Mouse (Mus musculus): Measurements from ENCODE around the gene Polr2c. TPM values are rescaled to one million over a fixed set of nuclear protein-coding genes. Genes with fewer than 3 reads are reported as not detected.

Gene Polr2c
- polyA plus RNA-seq, 1 experiment from 2014 or later: 70.4 TPM

- no peaks in the 10 kb centered on the region for H3K4me1 ChIP-seq (replicated peaks; ENCODE audit: control insufficient read depth, insufficient read depth)
Observed at GRCm38 (mm10) chr8:94812645-94813098, 44.6 kb upstream of the Polr2c start.

GRCm38 (mm10) chr8:94814556-94814955 lies 42.7 kb upstream of the Polr2c start:
- 0% methylated on average over 1 of the region's 1 CpGs for WGBS
- ATAC-seq (ENCODE audit: low FRiP score, low TSS enrichment) (no peak), DNase-seq (ENCODE audit: low spot score) (no peak)
- no peak overlapping the region for H3K4me2 ChIP-seq (replicated peaks; ENCODE audit: low read depth)
- H3K36me3 ChIP-seq (ENCODE audit: control insufficient read depth, insufficient read depth, low read length): no peaks in the 10 kb centered on the region
- no peak overlapping the region for H3K27ac ChIP-seq (replicated peaks)
- H3K27me3 ChIP-seq (ENCODE audit: control insufficient read depth, insufficient read depth, low read length): no peaks in the 10 kb centered on the region
- no peak overlapping the region for H3K4me3 ChIP-seq (ENCODE audit: low read depth, low read length)
- no peak for TF ChIP-seq EP300 (optimal IDR thresholded peaks at IDR 0.05)
- peak; percentile 75 for TF ChIP-seq CTCF (IDR thresholded peaks at IDR 0.05; ENCODE audit: low read depth)
- H3K9me3 ChIP-seq (ENCODE audit: control insufficient read depth, low read length): no peaks in the 10 kb centered on the region
- no peaks in the 10 kb centered on the region for H3K4me1 ChIP-seq (replicated peaks; ENCODE audit: control insufficient read depth, insufficient read depth)
- H3K9ac ChIP-seq (ENCODE audit: low read length): no peak overlapping the region

More at GRCm38 (mm10) chr8:94812645-94813098, 44.6 kb upstream of the Polr2c start:
- no peaks in the 10 kb centered on the region for H3K27me3 ChIP-seq (ENCODE audit: control insufficient read depth, insufficient read depth, low read length)
- H3K36me3 ChIP-seq (ENCODE audit: control insufficient read depth, insufficient read depth, low read length): no peaks in the 10 kb centered on the region
- H3K4me3 ChIP-seq (ENCODE audit: low read depth, low read length): no peak overlapping the region
- ATAC-seq (ENCODE audit: low FRiP score, low TSS enrichment) (peak; percentile 31; the same call in 1 of the 2 replicates), DNase-seq (ENCODE audit: low spot score) (peak; percentile 83)
- no peak overlapping the region for H3K9ac ChIP-seq (ENCODE audit: low read length)
- H3K9me3 ChIP-seq (ENCODE audit: control insufficient read depth, low read length): no peaks in the 10 kb centered on the region
- TF ChIP-seq EP300 (optimal IDR thresholded peaks at IDR 0.05): no peak
- TF ChIP-seq CTCF (IDR thresholded peaks at IDR 0.05; ENCODE audit: low read depth): peak; percentile 84
- WGBS: 28% methylated on average over 6 of the region's 6 CpGs
- H3K4me2 ChIP-seq (replicated peaks; ENCODE audit: low read depth): no peak overlapping the region
- no peak overlapping the region for H3K27ac ChIP-seq (replicated peaks)

- H3K4me1 ChIP-seq (replicated peaks; ENCODE audit: control insufficient read depth, insufficient read depth): no peaks in the 10 kb centered on the region
- no peaks in the 10 kb centered on the region for H3K27me3 ChIP-seq (ENCODE audit: control insufficient read depth, insufficient read depth, low read length)
- WGBS: 85% methylated on average over 11 of the region's 11 CpGs
- H3K27ac ChIP-seq (replicated peaks): no peak overlapping the region
- no peak for ATAC-seq (ENCODE audit: low FRiP score, low TSS enrichment)
- no peaks in the 10 kb centered on the region for H3K9me3 ChIP-seq (ENCODE audit: control insufficient read depth, low read length)
- no peak overlapping the region for H3K9ac ChIP-seq (ENCODE audit: low read length)
- H3K4me3 ChIP-seq (ENCODE audit: low read depth, low read length): no peak overlapping the region
- DNase-seq (ENCODE audit: low spot score): no peak
- H3K4me2 ChIP-seq (replicated peaks; ENCODE audit: low read depth): no peak overlapping the region
- TF ChIP-seq EP300 (optimal IDR thresholded peaks at IDR 0.05): no peak
- no peak for TF ChIP-seq CTCF (IDR thresholded peaks at IDR 0.05; ENCODE audit: low read depth)
- H3K36me3 ChIP-seq (ENCODE audit: control insufficient read depth, insufficient read depth, low read length): peaks cover 2% of the 10 kb centered on the region; the same call in 1 of the 2 replicates
Observed at GRCm38 (mm10) chr8:94817933-94818332, 39.3 kb upstream of the Polr2c start.

DNA sequence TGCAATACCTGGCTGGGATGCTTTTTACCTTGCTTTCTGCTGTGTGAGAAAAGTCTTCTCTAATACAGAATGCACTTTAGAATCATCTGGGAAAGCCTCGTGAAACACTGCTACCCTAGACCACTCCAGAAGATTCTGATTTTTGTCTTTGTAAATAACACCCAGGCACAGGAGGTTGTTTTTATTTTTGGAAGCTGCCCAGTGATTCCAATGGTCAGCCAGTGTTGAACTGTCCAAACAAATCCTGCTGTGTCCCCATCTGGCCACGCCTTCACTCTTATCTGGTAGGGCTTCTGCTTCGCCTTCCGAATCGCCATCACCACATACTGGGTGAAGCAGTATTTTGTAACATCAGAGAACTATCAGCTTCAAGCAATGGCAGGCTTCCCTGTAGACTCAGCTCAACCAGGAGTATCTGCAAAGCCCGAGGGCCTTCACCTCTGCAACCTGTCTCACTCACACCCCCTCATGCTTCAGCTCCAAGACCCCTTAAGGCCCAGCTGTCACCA lies 37.5 kb upstream of the Polr2c start:
- H3K4me3 ChIP-seq (ENCODE audit: low read depth, low read length): no peak overlapping the region
- H3K4me2 ChIP-seq (replicated peaks; ENCODE audit: low read depth): no peak overlapping the region
- no peaks in the 10 kb centered on the region for H3K27me3 ChIP-seq (ENCODE audit: control insufficient read depth, insufficient read depth, low read length)
- no peak overlapping the region for H3K9ac ChIP-seq (ENCODE audit: low read length)
- no peak for DNase-seq (ENCODE audit: low spot score)
- no peaks in the 10 kb centered on the region for H3K9me3 ChIP-seq (ENCODE audit: control insufficient read depth, low read length)
- no peaks in the 10 kb centered on the region for H3K4me1 ChIP-seq (replicated peaks; ENCODE audit: control insufficient read depth, insufficient read depth)
- peaks cover 7% of the 10 kb centered on the region; the same call in 1 of the 2 replicates for H3K36me3 ChIP-seq (ENCODE audit: control insufficient read depth, insufficient read depth, low read length)
- ATAC-seq (ENCODE audit: low FRiP score, low TSS enrichment): no peak
- 69% methylated on average over 6 of the region's 6 CpGs for WGBS
- H3K27ac ChIP-seq (replicated peaks): no peak overlapping the region
- no peak for TF ChIP-seq CTCF (IDR thresholded peaks at IDR 0.05; ENCODE audit: low read depth)
- TF ChIP-seq EP300 (optimal IDR thresholded peaks at IDR 0.05): no peak

DNA sequence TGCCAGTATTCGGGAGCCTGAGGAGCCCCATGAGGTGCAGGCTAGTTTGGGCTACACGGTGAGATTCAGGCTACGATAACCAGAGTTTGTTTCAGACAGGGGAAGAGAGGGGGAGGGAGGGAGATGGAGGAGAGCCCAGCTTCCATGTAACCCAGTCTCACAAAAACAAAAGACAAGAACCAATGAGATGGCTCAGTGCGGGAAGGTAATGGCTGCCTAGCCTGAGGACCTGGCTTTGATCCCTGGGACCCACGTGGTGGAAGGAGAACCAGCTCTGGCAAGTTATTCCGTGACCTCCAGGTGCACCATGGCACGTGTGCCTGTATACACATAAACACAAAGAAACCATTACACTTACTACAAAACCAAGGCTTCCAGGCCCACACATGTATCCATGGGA lies 36.7 kb upstream of the Polr2c start:
- Histone ChIP-seq H3K27ac (replicated peaks) (0 out of 2 replicates have a peak overlapping the region, but pooled peaks have one; percentile 35), H3K36me3 (ENCODE audit: control insufficient read depth, insufficient read depth, low read length) (peaks cover 12% of the 10 kb centered on the region), H3K4me2 (replicated peaks; ENCODE audit: low read depth) (no peak overlapping the region), H3K27me3 (ENCODE audit: control insufficient read depth, insufficient read depth, low read length) (no peaks in the 10 kb centered on the region), H3K4me1 (replicated peaks; ENCODE audit: control insufficient read depth, insufficient read depth) (no peaks in the 10 kb centered on the region), H3K4me3 (ENCODE audit: low read depth, low read length) (no peak overlapping the region), H3K9ac (ENCODE audit: low read length) (no peak overlapping the region), H3K9me3 (ENCODE audit: control insufficient read depth, low read length) (no peaks in the 10 kb centered on the region)
- ATAC-seq (ENCODE audit: low FRiP score, low TSS enrichment) (no peak), DNase-seq (ENCODE audit: low spot score) (no peak)
- no peak for TF ChIP-seq CTCF (IDR thresholded peaks at IDR 0.05; ENCODE audit: low read depth)
- no peak for TF ChIP-seq EP300 (optimal IDR thresholded peaks at IDR 0.05)
- 67% methylated on average over 7 of the region's 7 CpGs for WGBS

DNA sequence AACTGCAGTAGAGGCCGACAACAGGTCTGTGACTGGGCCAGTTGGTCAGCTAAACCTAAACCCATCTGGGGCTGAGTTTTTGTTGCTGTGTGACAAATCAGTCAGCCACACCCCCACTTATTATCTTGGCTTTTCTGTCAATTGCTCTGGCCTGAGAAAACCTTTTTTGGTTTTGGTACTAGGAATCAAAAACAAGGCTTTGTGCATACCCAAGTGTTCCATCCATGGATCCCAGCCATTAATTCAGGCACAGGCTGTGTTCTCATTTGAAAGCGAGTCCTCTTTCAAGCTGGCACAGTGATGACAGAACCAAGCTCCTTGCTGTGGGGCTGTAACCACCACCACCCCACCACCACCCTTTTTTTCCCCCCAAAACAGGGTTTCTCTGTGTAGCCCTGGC lies 35.9 kb upstream of the Polr2c start:
- Histone ChIP-seq H3K4me2 (replicated peaks; ENCODE audit: low read depth) (no peak overlapping the region), H3K4me3 (ENCODE audit: low read depth, low read length) (no peak overlapping the region), H3K9ac (ENCODE audit: low read length) (no peak overlapping the region), H3K27me3 (ENCODE audit: control insufficient read depth, insufficient read depth, low read length) (no peaks in the 10 kb centered on the region), H3K27ac (replicated peaks) (no peak overlapping the region), H3K9me3 (ENCODE audit: control insufficient read depth, low read length) (no peaks in the 10 kb centered on the region), H3K36me3 (ENCODE audit: control insufficient read depth, insufficient read depth, low read length) (peaks cover 12% of the 10 kb centered on the region), H3K4me1 (replicated peaks; ENCODE audit: control insufficient read depth, insufficient read depth) (no peaks in the 10 kb centered on the region)
- ATAC-seq (ENCODE audit: low FRiP score, low TSS enrichment) (no peak), DNase-seq (ENCODE audit: low spot score) (no peak)
- WGBS: 92% methylated on average over 2 of the region's 2 CpGs
- TF ChIP-seq EP300 (optimal IDR thresholded peaks at IDR 0.05) (no peak), CTCF (IDR thresholded peaks at IDR 0.05; ENCODE audit: low read depth) (no peak)

All from stomach, postnatal 0 days (tissue).